19 mouse cellular contexts compared by ENCODE assay signal in the genomic region with DNA sequence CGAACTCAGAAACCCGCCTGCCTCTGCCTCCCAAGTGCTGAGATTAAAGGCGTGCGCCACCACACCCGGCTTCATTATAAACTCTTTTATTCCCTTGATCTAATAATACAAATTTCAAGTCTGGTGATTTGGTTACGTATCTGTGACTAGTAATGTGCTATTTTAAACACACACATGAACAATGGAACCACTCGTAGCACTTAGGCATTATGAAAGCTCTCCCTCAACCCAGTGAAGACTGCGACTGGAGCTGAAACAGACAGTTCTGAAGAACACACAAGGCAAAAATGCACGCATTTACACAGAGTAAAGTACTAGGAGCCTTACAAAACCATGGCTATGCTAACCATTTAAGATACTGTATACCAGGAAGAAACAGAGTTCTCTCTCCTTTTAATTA.
"Had no signal": no experiment of that assay in that cellular context is flagged by ENCODE, and none has a peak within 500 bp of the region (broad histone marks: within the 10 kb centered on the region; RNA-seq: fewer than 3 reads in every experiment).

No protein-coding gene starts in this region.

- DNase-seq: lung, adult 18-20 months; lung, embryonic 14.5 days; lung, postnatal 14 days; lung, postnatal 4 days; midbrain, embryonic 14.5 days; retina, postnatal 1 day; right cerebral cortex, adult 18-20 months; right cerebral cortex, postnatal 25 days; right cerebral cortex, postnatal 4 days; spleen, adult 18-20 months; thymus, adult 18-20 months; thymus, postnatal 14 days; thymus, postnatal 36 days had no signal

- H3K4me3 ChIP-seq: midbrain, embryonic 10.5 days; midbrain, embryonic 12.5 days; myocyte; neural tube, embryonic 13.5 days; neural tube, embryonic 15.5 days had no signal

- H3K9me3 ChIP-seq: midbrain, embryonic 10.5 days; midbrain, embryonic 12.5 days; neural tube, embryonic 13.5 days; neural tube, embryonic 15.5 days had no signal

- H3K27ac ChIP-seq: midbrain, embryonic 10.5 days; midbrain, embryonic 12.5 days; neural tube, embryonic 13.5 days; neural tube, embryonic 15.5 days had no signal

- H3K27me3 ChIP-seq: midbrain, embryonic 12.5 days; neural tube, embryonic 13.5 days; neural tube, embryonic 15.5 days had no signal

- ATAC-seq: midbrain, embryonic 16.5 days had no signal

- H3K4me2 ChIP-seq: lung, embryonic 14.5 days; midbrain, embryonic 12.5 days; neural tube, embryonic 13.5 days; neural tube, embryonic 15.5 days had no signal

- H3K9ac ChIP-seq: lung, embryonic 14.5 days; midbrain, embryonic 12.5 days; neural tube, embryonic 13.5 days; neural tube, embryonic 15.5 days had no signal
